Mouse (Mus musculus) MEL (cell line): ENCODE data around the gene Foxc2. TPM values are rescaled to one million over a fixed set of nuclear protein-coding genes. Genes with fewer than 3 reads are reported as not detected.
A peak's percentile ranks its signal among the peaks of the same experiment; 100 is the strongest.

Experiments
- DNase-seq: peaks from one replicate; pipeline ENCODE4 v3.0.0; 2011; ENCODE audit warnings: low read depth, low spot score
- H3K27ac ChIP-seq: 2 replicates; pipeline ENCODE4 v1.5.1; 2012; ENCODE audit warnings: low read depth, mild to moderate bottlenecking, control low read depth, low read length, moderate library complexity; ENCODE audit not compliant: control insufficient read depth
- H3K27me3 ChIP-seq, 2 experiments: fragments of 150-350 bp in 1 of 2; sonication (generic) in 1 of 2; 2 replicates each; pipeline ENCODE4 v1.6.1; 2012; ENCODE audit warnings: low read length in 2 of 2, mild to moderate bottlenecking in 2 of 2, improper control_type of control experiment in 1 of 2, moderate library complexity in 1 of 2; ENCODE audit not compliant: insufficient read depth in 2 of 2, control insufficient read depth in 1 of 2
- H3K36me3 ChIP-seq, 2 experiments: 2 replicates each; pipeline ENCODE4 v1.6.1; 2012 to 2014; ENCODE audit warnings: low read length in 2 of 2, improper control_type of control experiment in 1 of 2, inconsistent platforms in 1 of 2, mild to moderate bottlenecking in 1 of 2; ENCODE audit not compliant: insufficient read depth in 2 of 2, control insufficient read depth in 1 of 2
- H3K4me1 ChIP-seq, 2 experiments: fragments of 150-350 bp in 1 of 2; sonication (generic) in 1 of 2; 2 replicates each; pipeline ENCODE4 v1.6.1; 2012; ENCODE audit warnings: low read length in 2 of 2, improper control_type of control experiment in 1 of 2, mild to moderate bottlenecking in 1 of 2; ENCODE audit not compliant: insufficient read depth in 2 of 2, control insufficient read depth in 1 of 2
- H3K4me3 ChIP-seq, 2 experiments: fragments of 150-350 bp in 1 of 2; sonication (generic) in 1 of 2; 2 replicates each; pipeline ENCODE4 v1.5.1; 2012; ENCODE audit warnings: low read depth in 2 of 2, low read length in 2 of 2, mild to moderate bottlenecking in 2 of 2, moderate library complexity in 2 of 2, control low read depth in 1 of 2, improper control_type of control experiment in 1 of 2; ENCODE audit not compliant: control insufficient read depth in 1 of 2, insufficient read depth in 1 of 2
- H3K79me2 ChIP-seq: 2 replicates; pipeline ENCODE4 v1.6.1; 2012; ENCODE audit warnings: mild to moderate bottlenecking, low read length, moderate library complexity; ENCODE audit not compliant: control insufficient read depth, poor library complexity, insufficient read depth
- H3K9ac ChIP-seq: 2 replicates; pipeline ENCODE4 v1.6.1; 2012; ENCODE audit warnings: low read depth, mild to moderate bottlenecking, control low read depth, low read length, moderate library complexity; ENCODE audit not compliant: control insufficient read depth, poor library complexity, severe bottlenecking
- H3K9me3 ChIP-seq: fragments of 150-350 bp; sonication (generic); replicated peaks from 2 replicates; pipeline ENCODE4 v1.6.1; 2012; ENCODE audit warnings: mild to moderate bottlenecking, low read length, improper control_type of control experiment, moderate library complexity; ENCODE audit not compliant: insufficient read depth
- CHD1 ChIP-seq: IDR thresholded peaks from 2 replicates; pipeline ENCODE4 v1.6.1; 2012; ENCODE audit warnings: low read depth, mild to moderate bottlenecking, inconsistent platforms, low read length, improper control_type of control experiment
- CTCF ChIP-seq, 3 experiments: IDR thresholded peaks in 2 of 3; conservative IDR thresholded peaks in 1 of 3; 2 replicates each; pipeline ENCODE4 v1.5.1; 2011 to 2012; ENCODE audit warnings: low read length in 3 of 3, low read depth in 2 of 3, mild to moderate bottlenecking in 2 of 3, improper control_type of control experiment in 1 of 3, inconsistent platforms in 1 of 3, mixed read lengths in 1 of 3, moderate library complexity in 1 of 3; ENCODE audit not compliant: control insufficient read depth in 1 of 3, insufficient read depth in 1 of 3, poor library complexity in 1 of 3, severe bottlenecking in 1 of 3
- ELF1 ChIP-seq: IDR thresholded peaks from 2 replicates; pipeline ENCODE4 v1.6.1; 2014; ENCODE audit warnings: low read depth, mild to moderate bottlenecking, inconsistent platforms, low read length, improper control_type of control experiment, moderate library complexity
- ETS1 ChIP-seq: IDR thresholded peaks from 2 replicates; pipeline ENCODE4 v1.6.1; 2012; ENCODE audit warnings: low read depth, mild to moderate bottlenecking, inconsistent platforms, low read length, improper control_type of control experiment, moderate library complexity
- HCFC1 ChIP-seq: IDR thresholded peaks from 2 replicates; pipeline ENCODE4 v1.6.1; 2012; ENCODE audit warnings: low read depth, mild to moderate bottlenecking, inconsistent platforms, low read length, improper control_type of control experiment, moderate library complexity
- KAT2A ChIP-seq: conservative IDR thresholded peaks from 2 replicates; pipeline ENCODE4 v1.6.1; 2012; ENCODE audit warnings: low read depth, low read length, improper control_type of control experiment, inconsistent platforms
- MAZ ChIP-seq: IDR thresholded peaks from 2 replicates; pipeline ENCODE4 v1.6.1; 2012; ENCODE audit warnings: low read depth, mild to moderate bottlenecking, inconsistent platforms, low read length, improper control_type of control experiment
- MEF2A ChIP-seq: IDR thresholded peaks from 2 replicates; pipeline ENCODE4 v1.6.1; 2014; ENCODE audit warnings: low read depth, mild to moderate bottlenecking, inconsistent platforms, low read length, improper control_type of control experiment; ENCODE audit not compliant: poor library complexity, insufficient replicate concordance, severe bottlenecking; ENCODE audit errors: extremely low read depth
- MYB ChIP-seq: IDR thresholded peaks from 2 replicates; pipeline ENCODE4 v1.6.1; 2011; ENCODE audit warnings: mild to moderate bottlenecking, low read depth, low read length, improper control_type of control experiment
- NRF1 ChIP-seq: IDR thresholded peaks from 2 replicates; pipeline ENCODE4 v1.6.1; 2014; ENCODE audit warnings: low read depth, mild to moderate bottlenecking, inconsistent platforms, low read length, improper control_type of control experiment, moderate library complexity; ENCODE audit not compliant: poor library complexity, insufficient read depth, severe bottlenecking
- POLR2A ChIP-seq, 2 experiments: IDR thresholded peaks; 2 replicates each; pipeline ENCODE4 v1.6.1; 2011 to 2012; ENCODE audit warnings: low read length in 2 of 2, mild to moderate bottlenecking in 2 of 2, control low read depth in 1 of 2, improper control_type of control experiment in 1 of 2, low read depth in 1 of 2, moderate library complexity in 1 of 2; ENCODE audit not compliant: control insufficient read depth in 1 of 2, insufficient read depth in 1 of 2, poor library complexity in 1 of 2
- POLR2AphosphoS5 ChIP-seq: IDR thresholded peaks from 2 replicates; pipeline ENCODE4 v1.6.1; 2012; ENCODE audit warnings: low read depth, borderline replicate concordance, mild to moderate bottlenecking, inconsistent platforms, low read length, moderate library complexity, mixed read lengths
- SIN3A ChIP-seq: IDR thresholded peaks from 2 replicates; pipeline ENCODE4 v1.6.1; 2012; ENCODE audit warnings: low read length, improper control_type of control experiment, inconsistent platforms
- SMC3 ChIP-seq: IDR thresholded peaks from 2 replicates; pipeline ENCODE4 v1.6.1; 2011; ENCODE audit warnings: low read depth, low read length, improper control_type of control experiment
- TAL1 ChIP-seq: IDR thresholded peaks from 2 replicates; pipeline ENCODE4 v1.6.1; 2012; ENCODE audit warnings: mild to moderate bottlenecking, inconsistent platforms, low read length, moderate library complexity, mixed read lengths
- TBP ChIP-seq: IDR thresholded peaks from 2 replicates; pipeline ENCODE4 v1.8.0; 2011; ENCODE audit warnings: low read depth, low read length, improper control_type of control experiment
- TCF12 ChIP-seq: IDR thresholded peaks from 2 replicates; pipeline ENCODE4 v1.6.1; 2014; ENCODE audit warnings: low read depth, mild to moderate bottlenecking, inconsistent platforms, low read length, improper control_type of control experiment, moderate library complexity
- UBTF ChIP-seq: IDR thresholded peaks from 2 replicates; pipeline ENCODE4 v1.6.1; 2012; ENCODE audit warnings: low read depth, mild to moderate bottlenecking, inconsistent platforms, low read length, improper control_type of control experiment, moderate library complexity, borderline replicate concordance; ENCODE audit not compliant: insufficient read depth
- USF1 ChIP-seq: IDR thresholded peaks from 2 replicates; pipeline ENCODE4 v1.6.1; 2014; ENCODE audit warnings: low read depth, mild to moderate bottlenecking, inconsistent platforms, low read length, improper control_type of control experiment, moderate library complexity
- ZKSCAN1 ChIP-seq: IDR thresholded peaks from 2 replicates; pipeline ENCODE4 v1.6.1; 2012; ENCODE audit warnings: low read depth, mild to moderate bottlenecking, inconsistent platforms, low read length, improper control_type of control experiment, moderate library complexity
- ZMIZ1 ChIP-seq: IDR thresholded peaks from 2 replicates; pipeline ENCODE4 v1.6.1; 2012; ENCODE audit warnings: low read depth, mild to moderate bottlenecking, inconsistent platforms, low read length, improper control_type of control experiment, moderate library complexity
- polyA plus RNA-seq, 2 experiments: library from polyadenylated mRNA; stranded (reverse) in 1 of 2; unstranded in 1 of 2; fragments of >175 nt in 1 of 2; fragments of >200 nt in 1 of 2; gene quantifications; 2 replicates each; pipeline versions ENCODE4 v1.2.1 to v1.2.4; 2012; ENCODE audit warnings: low replicate concordance in 2 of 2, low read depth in 1 of 2; ENCODE audit not compliant: insufficient read length in 2 of 2, insufficient read depth in 1 of 2, missing spikeins in 1 of 2
- total RNA-seq: library from RNA; depleted of rRNA; stranded (reverse); fragments of 300-350 nt; gene quantifications from 2 replicates; pipeline ENCODE4 v1.2.3, GENCODE M21; 2012; rRNA removed

The Foxc2 gene
- total and polyA plus RNA-seq, 3 experiments: 13.6 to 15.4 TPM; not detected in 1

DNA sequence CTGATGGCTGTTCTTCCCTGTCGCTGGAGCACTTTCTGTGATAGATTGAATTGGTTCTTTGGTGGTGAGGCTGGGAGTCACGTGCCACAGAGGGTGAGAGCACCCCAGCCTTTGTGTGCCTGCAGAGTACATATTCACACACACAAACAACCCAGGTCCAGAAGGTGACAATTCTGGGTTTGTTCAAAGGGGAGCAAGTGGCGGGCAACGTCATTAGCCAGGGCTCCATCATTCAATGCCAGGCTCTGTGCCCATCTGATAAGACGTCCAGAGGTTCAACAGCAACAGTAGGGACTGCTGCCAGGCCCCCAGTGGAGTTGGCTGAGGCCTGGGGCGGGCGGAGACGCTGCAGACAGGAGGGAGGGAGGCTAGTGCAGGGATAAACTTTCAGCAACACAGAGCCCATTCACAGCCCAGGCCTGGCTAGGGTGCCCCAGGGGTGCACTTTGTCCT lies 48.1 kb downstream of the Foxc2 start (continued):
- TF ChIP-seq HCFC1 (peak; percentile 61; the same call in 1 of the 2 replicates), MAZ (peak; percentile 93), TAL1 (no peak; the same call in 1 of the 2 replicates), ZKSCAN1 (no peak), USF1 (peak; percentile 88), SMC3 (no peak), TCF12 (peak; percentile 67), POLR2A (IDR thresholded peaks at IDR 0.05; ENCODE audit: control insufficient read depth in 1 of 2, insufficient read depth in 1 of 2, low read depth in 1 of 2, low read length in 2 of 2, poor library complexity in 1 of 2) (peak; percentile 17 to 63; a peak in 1 of 4 replicates), MEF2A (no peak), NRF1 (no peak), ZMIZ1 (peak; percentile 58; the same call in 1 of the 2 replicates), UBTF (no peak), POLR2AphosphoS5 (no peak)

GRCm38 (mm10) chr8:121168033-121168432 lies 52.1 kb downstream of the Foxc2 start:
- no peak overlapping the region for H3K4me3 ChIP-seq
- no peak overlapping the region for H3K9ac ChIP-seq
- no peak for TF ChIP-seq KAT2A
- no peak for TF ChIP-seq CTCF (IDR thresholded peaks at IDR 0.05 in 2 of 3, conservative IDR thresholded peaks at IDR 0.05 in 1 of 3; ENCODE audit: control insufficient read depth in 1 of 3, insufficient read depth in 1 of 3, low read depth in 2 of 3, low read length in 3 of 3, poor library complexity in 1 of 3, severe bottlenecking in 1 of 3)
- TF ChIP-seq ETS1: no peak
- TF ChIP-seq CHD1: no peak
- TF ChIP-seq ELF1: no peak
- no peak for TF ChIP-seq ZKSCAN1
- no peak for TF ChIP-seq SIN3A
- TF ChIP-seq MYB: no peak
- TF ChIP-seq HCFC1: no peak
- TF ChIP-seq TBP: no peak
- no peak for TF ChIP-seq TCF12
- no peak for TF ChIP-seq MEF2A
- no peak for TF ChIP-seq NRF1
- H3K4me1 ChIP-seq: peaks cover 12 to 65% of the 10 kb centered on the region in 2 experiments
- peak; percentile 22 for DNase-seq
- H3K27ac ChIP-seq: no peak overlapping the region
- no peaks in the 10 kb centered on the region for H3K9me3 ChIP-seq
- H3K27me3 ChIP-seq: no peaks in the 10 kb centered on the region
- peaks cover 0 to 37% of the 10 kb centered on the region in 2 experiments; a peak in 3 of 4 replicates for H3K36me3 ChIP-seq
- H3K79me2 ChIP-seq: peaks cover 19% of the 10 kb centered on the region

Other genes starting within 250 kb of the Foxc2 start
- gene Foxf1, start 31.8 kb upstream of the Foxc2 start, total RNA-seq: not detected in 2 replicates
- gene Foxf1, start 31.8 kb upstream of the Foxc2 start, polyA plus RNA-seq: not detected
- gene Mthfsd, start 7.8 kb upstream of the Foxc2 start, total RNA-seq: 46.1 and 49.8 TPM in 2 replicates
- gene Mthfsd, start 7.8 kb upstream of the Foxc2 start, polyA plus RNA-seq: 10 to 100 TPM in 1 of 2 experiments, not detected in 1; 62.6 TPM
- gene Foxl1, start 11.8 kb downstream of the Foxc2 start, total RNA-seq: 0.12 and 0.13 TPM in 2 replicates
- under 1 TPM in 1 of 2 experiments, not detected in 1; 0.07 TPM for gene Foxl1, start 11.8 kb downstream of the Foxc2 start, polyA plus RNA-seq